Mouse (Mus musculus): ENCODE data around the gene Hist1h2bk.
A peak's percentile ranks its signal among the peaks of the same experiment; 100 is the strongest.
"Not testable (repeated sequence)": the region's sequence is repeated elsewhere in the genome, so short reads cannot be mapped to it uniquely, and the experiment has no call there.

The Hist1h2bk gene

DNA sequence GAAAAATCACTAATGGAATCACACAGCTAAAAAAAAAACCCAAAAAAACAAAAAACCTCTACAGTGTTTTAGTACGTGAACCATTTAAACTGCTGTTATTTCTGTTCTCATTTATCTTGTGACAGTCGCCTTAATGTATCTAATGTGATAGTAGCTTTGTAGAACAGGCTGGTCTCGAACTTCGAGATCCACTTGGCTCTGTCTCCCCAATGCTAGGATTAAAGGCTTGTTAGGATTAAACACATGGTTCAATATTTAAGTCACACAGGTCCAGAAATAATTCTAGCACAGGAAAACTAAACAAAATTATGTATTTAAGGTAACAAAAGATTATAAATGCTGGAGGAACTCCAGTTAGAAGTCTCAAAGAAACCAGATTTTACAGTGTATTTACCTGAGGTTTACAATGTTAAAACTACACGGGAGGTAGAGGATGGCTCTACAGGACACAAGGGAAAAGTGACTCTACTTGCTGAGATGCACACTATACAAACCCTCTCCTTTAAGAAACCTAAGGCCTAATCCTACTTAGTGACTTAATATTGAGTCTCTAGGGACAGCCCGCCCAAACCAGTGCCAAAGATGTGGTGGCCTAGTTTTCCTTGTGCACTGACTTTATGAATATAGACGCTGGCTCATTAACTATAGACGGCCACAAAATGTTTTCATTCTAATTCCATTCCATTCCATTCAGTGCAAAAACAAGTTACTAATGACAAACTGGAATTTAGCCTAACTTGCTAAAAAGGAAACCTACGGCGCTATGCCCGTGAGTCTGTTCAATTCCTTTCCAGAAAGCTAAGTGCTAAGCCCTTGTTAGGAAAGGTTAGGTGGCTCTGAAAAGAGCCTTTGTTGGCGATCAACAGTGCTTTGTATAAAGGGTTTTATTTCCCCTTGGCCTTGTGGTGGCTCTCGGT is 6.2 kb downstream of the Hist1h2bk start:
- DNase-seq: no peak

DNA sequence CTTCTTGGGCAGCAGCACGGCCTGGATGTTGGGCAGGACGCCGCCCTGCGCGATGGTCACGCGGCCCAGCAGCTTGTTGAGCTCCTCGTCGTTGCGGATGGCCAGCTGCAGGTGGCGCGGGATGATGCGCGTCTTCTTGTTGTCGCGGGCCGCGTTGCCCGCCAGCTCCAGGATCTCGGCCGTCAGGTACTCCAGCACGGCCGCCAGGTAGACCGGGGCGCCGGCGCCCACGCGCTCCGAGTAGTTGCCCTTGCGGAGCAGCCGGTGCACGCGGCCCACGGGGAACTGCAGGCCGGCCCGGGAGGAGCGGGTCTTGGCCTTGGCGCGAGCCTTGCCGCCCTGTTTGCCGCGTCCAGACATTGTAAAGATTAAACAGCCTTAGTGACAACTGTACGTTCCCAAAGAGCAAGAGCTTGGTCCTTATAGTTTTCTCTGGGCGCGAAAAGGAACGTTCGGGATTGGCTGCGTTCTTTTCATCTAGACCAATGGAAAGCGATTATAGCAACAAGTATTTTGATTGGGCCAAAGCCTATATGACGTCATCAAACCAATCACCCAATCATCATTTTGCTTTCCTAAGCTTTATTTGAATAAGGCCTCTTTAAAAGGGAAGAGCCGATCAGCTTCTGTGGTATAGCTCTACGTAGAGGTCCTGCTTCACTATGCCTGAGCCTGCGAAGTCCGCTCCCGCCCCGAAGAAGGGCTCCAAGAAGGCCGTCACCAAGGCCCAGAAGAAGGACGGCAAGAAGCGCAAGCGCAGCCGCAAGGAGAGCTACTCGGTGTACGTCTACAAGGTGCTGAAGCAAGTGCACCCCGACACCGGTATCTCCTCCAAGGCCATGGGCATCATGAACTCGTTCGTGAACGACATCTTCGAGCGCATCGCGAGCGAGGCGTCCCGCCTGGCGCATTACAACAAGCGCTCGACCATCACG is 7.2 kb downstream of the Hist1h2bk start, which contains the start of the genes Hist1h2ag and Hist1h2bj:
Gene Hist1h2ag (minus strand): TSS at position 377 of the 935 bp plus-strand sequence.
Gene Hist1h2bj (plus strand): TSS at position 647 of the 935 bp plus-strand sequence.
- peak; percentile 90 for DNase-seq

DNA sequence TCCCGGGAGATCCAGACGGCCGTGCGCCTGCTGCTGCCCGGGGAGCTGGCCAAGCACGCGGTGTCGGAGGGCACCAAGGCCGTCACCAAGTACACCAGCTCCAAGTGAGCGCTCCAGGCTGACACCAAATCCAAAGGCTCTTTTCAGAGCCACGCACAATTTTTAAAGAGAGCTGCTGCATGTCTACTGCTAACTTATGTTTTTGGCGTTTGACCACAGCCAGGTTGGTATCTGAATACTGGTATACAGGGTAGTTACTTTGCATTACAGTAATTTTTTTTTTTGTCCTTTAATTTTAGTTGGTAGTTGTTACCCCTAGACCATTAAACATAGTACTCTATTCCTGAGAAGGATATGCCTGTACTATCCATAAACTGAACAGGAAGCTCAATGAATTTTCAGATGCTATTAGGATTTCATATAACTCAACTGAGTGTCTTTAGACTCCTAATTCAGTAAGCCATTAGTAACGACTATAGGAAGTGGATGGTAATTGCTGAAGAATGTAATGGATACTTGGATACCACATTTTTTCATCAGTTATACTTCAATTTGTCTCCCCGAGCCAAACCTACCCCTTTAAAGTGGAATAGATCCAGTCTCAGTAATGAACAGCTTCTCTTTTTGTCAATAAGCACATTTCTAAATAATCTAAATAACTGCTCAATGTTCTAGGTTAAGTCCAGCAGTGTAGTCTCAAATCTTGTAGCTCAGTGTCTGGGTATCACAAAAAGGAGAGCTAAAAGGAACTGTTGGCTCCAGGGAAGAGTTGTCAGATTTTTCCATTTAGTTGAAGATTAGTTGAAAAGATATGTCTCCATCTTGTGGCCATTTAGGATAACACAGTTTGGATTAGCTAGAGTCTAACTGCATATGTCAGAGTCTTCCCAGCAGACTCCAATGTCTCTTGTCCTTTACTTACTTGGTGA is 8.1 kb downstream of the Hist1h2bk start:
- DNase-seq: no peak

DNA sequence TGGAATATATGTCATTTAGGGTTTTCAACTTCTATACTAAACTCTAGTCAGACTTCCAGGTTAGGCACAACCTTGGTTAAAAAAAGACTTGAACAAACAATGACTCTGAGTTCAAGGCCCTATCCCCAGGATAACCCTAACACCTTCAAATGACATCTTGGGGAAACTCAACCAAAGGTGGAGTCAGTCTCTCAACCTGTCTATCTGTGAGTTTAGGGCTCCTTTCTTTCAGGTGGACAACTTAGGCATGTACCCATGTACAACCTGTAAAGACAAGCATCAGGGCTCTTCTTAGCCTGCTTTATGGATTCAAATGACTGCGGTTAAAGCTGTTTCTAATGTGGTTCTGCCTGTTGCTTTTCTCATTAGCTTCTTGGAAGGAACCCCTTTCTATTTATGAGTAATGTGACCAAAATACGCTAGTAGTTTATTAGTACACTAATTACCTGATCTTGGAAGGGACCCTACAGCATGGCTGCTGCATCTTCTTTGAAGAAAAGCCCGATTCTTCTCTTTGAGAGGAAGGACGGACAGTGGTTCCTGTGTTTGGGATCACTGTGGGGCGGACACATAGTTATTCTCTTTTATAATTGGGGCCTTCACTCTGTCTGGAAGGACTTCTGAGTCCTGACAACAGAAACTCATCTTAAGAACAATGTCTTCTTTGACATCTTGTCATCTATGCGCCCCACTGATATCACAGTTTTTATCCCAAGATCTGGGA is 8.9 kb downstream of the Hist1h2bk start:
- no peak for DNase-seq

DNA sequence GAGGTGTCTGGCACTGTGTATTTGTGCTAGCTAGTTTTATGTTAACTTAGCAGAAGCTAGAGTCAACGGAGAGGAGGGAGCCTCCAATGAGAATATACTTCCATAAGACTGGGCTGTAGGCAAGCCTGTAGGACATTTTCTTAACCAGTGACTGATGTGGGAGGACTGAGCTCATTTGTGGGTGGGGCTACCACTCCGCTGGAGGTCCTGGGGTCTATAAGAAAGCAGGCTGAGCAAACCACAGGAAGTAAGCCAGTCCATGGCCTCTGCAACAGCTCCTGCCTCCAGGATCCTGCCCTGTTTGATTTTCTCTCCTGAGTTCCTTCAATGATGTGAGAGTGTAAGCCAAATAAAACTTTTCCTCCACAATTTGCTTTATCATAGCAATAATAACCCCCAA is 9.6 kb downstream of the Hist1h2bk start:
- DNase-seq: no peak

DNA sequence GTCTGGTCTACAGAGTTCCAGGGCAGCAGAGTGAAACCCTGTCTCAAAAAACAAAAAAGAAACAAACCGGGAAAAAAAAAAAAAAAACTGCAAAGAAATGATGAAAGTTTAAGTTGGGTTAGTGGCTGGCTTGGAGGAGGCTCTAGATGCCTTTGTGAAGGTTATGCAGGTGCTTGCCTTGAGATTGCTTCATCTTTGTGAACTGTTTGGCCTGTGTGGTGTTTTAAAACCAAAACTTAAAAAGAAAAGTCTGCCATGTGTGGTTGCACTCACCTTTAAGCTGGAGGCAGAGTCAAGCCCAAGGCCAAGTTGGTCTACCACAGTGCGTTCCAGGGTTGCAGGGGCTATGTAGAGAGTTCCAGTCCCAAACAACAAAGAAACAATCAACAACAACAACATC is 13.4 kb downstream of the Hist1h2bk start:
- DNase-seq: no peak

DNA sequence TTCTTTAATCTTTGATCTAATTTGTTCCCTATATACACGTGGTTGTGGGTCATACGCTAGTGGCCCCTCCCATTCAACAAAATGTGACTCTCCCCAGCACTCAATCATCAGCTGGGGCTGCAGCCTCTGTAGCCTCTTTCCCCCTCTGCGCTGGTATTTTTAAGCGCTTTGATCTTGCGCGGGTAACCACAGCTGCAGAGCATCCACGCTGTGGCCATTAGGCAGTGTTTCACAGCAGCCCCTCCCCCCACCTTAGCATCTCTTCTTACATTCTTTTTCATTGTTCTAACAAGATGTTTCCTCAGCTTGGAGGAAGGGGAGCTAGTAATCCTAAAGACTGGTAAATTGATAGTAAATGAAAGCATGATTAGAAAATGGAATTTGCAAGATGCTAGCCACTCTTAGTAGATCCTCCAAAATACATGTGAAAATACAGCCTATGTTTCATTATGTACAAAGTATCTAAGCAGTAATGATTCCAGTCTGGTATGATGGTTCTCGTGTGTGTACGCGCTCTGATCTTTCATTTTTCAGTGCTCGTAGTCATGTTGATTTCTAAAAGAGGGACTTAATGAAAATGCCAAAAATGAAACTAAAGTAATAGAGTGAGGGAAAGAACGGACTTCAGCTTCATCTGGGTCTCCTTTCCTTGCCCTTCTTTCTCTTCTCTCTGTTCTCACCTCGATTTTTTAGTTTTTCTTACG is 14.2 kb downstream of the Hist1h2bk start:
- no peak for DNase-seq

DNA sequence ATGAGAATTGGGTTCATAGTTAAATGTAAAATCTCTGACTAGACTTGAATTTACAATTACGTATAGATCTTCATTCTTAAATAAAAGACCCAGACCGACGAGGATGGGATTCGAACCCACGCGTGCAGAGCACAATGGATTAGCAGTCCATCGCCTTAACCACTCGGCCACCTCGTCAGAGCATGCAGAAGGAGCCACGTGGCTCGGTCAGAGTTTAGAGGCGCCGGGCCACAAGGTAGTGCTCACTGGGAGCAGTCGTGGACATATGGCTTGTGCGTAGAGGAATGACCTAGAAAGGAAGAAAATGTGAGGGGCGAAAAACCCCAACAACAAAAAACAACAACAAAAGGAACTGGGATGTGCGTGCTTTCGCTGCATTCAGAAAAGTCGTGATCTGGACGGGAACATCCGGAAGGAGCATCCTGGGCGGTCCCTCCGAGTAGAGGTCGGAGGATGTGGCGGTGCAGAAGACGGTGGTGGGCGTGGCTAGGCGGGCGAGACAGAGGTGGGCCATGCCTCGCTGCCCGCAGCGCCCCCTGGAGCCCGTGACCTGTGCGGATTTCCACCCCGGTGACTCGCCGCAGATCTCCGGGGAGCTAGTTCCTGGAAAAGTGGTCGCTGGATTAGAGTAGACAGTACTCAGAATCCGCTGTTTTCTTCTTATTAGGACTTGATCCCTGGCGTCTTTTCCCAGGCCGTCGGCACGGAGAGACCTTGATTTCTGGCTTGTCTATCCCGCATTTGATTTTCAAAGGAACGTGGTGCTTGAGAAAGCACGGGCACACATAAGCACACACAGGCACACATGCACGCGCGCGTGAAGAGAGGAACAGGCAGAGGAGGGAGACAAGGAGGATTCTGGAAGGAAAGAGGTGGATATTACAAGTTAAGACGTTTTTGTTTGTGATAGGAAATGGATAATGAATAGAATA is 15.2 kb downstream of the Hist1h2bk start:
- peak; percentile 82 for DNase-seq

DNA sequence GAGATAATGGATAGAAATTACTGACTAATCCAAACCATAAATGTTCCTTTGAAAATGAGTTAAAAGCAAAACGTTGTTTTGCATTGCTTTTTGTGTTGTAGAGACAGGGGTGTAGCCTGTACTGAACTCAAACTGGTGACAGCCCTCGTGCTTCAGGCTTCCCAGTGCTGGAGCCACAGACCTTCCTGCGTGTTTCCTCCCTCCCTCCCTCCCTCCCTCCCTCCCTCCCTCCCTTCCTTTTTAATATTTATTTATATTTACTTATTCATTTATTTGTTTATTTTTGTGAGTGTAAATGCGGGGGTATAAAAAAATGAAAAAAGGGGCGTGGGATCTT is 15.8 kb downstream of the Hist1h2bk start:
- no peak for DNase-seq

DNA sequence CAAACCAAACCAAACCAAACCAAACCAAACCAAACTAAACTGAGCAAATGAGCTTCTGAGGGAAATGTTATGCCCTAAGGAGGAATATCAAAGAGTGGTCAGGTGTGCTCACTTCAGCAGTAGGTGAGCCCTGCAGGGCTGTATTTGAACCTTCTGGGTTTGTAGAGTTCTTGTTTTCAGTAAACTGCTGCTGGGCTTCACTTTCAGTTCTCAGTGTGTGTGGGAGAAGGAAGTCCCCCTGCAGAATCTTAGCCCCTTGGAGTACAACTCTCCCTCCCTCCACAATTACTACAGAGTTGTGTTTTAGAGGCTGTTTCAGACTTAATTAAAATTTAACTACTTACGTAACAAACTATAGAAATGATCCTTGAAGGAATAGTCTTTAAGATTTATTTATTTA is 18.1 kb downstream of the Hist1h2bk start:
- DNase-seq: no peak

DNA sequence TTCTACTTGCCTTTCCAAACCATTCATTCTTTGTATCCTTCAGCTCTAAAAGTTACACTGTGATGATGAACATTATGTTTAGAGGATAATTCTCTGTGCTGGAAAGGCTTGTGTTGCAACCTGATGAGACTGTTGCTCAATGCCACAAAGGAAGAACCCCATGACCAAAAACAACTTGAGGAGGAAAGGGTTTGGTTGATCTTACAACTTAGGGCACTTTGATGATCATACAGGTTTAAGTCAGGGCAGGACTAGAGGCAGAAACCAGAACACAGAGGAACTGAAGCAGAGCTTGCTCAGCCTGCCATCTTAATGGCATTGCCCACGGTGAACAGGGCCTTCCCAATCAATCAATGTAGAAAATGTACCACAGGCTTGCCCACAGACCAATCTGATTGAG is 25.8 kb downstream of the Hist1h2bk start:
- DNase-seq: no peak

DNA sequence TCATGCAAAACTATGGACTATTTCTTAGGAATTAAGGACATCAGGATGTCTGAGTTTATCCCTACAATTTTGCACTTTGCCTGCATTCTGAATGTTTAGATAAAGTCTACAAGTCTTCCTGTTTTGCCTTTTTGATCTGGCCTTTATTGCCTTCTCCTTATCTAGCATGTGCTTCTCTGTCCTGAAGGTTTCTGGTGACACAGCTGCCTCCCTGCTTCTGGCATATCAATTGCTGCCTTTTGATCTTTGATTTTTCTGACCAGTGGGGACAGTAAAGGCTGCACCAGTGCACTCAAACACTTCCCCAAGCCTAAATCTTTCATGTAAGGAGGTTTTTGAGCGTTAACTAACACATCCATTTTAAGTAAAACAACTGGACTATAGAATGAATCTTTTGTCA is 27.8 kb downstream of the Hist1h2bk start:
- no peak for DNase-seq

DNA sequence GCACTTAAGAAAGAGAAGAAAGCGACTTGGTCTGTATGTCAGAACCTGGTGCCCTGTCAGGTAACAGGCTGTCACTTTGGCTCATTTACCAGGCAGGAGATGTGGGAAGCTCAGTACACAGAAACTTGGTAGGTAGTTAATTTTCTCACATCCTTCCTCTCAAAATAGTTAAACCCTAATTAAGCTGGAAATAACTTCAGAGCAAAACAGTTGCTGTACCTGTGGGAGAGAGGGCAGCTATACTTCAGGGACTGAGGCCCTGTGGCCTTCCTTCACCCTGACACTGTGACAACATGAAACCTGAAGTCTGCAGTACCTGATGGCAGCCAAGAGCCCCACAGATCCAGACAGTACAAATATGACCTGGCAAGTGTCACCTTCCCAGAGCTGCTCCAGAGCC is 48.5 kb downstream of the Hist1h2bk start, which contains the start of gene Vmn1r188:
Gene Vmn1r188 (plus strand): TSS at position 301 of the 400 bp plus-strand sequence.
- DNase-seq: not testable (repeated sequence)

All from kidney, adult 11 months (tissue).